Mouse (Mus musculus): ENCODE data around the gene Ctdspl.

DNA sequence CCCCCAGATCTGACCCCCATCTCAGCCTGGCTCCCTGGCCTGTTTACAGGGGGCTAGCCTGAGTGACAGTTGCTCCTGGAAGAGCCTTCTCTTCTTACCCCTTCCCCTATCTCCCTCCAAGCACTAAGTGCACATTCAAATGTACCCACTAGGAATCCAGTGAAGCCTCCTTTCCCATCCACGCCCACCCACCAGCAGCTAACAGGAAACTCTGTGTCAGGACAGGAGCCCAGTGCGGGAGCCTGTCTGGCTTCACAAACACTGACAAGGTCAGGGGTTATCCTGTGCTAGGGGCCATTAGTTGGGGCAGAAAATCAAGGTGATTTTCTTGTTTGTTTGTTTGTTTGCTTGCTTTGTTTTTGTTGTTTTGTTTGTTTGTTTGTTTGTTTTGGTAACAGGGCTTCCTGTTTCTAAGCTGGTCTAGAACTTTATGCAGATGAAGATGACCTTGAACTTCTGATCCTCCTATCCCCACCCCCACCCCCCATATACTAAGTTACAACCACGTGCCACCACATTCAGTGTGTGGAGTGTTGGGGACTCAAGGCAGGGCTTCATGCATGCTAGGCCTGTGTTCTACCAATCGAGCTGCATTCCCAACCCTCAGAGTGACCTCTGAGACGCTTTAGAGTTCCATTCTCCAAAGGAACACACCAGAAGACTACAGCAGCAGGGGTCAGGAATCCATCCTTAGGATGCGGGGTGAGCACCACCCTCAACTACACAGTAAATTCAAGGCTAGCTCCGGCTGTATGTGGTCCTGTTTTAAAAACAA, 156.6 kb downstream of the Ctdspl start:
- TF ChIP-seq POLR2A (IDR thresholded peaks at IDR 0.05; ENCODE audit: borderline replicate concordance, control insufficient read depth, low read depth, low read length) (no peak), CTCF (IDR thresholded peaks at IDR 0.05; ENCODE audit: control insufficient read depth, insufficient read depth, low read length) (no peak)
